Mouse (Mus musculus): ENCODE measurements around the gene Susd5.

DNA sequence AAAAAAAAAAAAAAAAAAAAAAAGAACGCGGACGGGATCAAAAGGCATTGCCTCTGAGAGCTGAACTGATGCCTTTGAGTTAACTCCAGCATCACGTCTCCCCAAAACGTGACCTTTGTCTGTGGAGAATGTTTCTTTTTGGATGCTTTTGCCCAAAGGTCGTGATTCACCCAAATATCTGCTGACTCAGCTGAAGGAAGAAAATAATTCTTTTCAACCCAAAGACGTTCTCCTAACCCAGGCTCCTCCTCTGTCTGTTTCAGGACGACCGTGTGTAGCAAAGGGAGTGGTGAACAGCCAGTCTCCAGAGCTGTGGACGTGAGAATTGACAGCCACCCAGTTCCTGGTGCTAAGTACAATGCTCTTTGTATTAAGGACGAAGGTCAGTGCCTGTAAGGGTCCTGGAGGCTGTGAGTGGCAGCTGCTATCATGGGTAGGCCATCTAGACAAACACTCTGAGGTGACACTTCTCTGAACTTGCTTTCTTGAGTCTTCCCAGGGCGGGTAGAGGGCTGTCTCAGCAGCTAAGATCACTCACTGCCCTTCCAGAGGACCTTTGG lies 11.6 kb downstream of the Susd5 start:
- TF ChIP-seq POLR2A (IDR thresholded peaks at IDR 0.05; ENCODE audit: insufficient read depth, low read depth, low read length): no peak
- no peak for TF ChIP-seq CTCF (IDR thresholded peaks at IDR 0.05)
- no peak for TF ChIP-seq EP300 (IDR thresholded peaks at IDR 0.05; ENCODE audit: insufficient read depth, low read depth, low read length)

All from heart, adult 2 months (tissue).